Mouse (Mus musculus): Measurements from ENCODE around the gene Napa.

The Napa gene

GRCm38 (mm10) chr7:16132161-16132581 lies 33.9 kb downstream of the Napa start:
- DNase-seq (ENCODE audit: low spot score): no peak

GRCm38 (mm10) chr7:16132926-16133325 lies 34.7 kb downstream of the Napa start:
- no peak for DNase-seq (ENCODE audit: low spot score)

GRCm38 (mm10) chr7:16133691-16134090 lies 35.4 kb downstream of the Napa start:
- no peak for DNase-seq (ENCODE audit: low spot score)

GRCm38 (mm10) chr7:16134951-16135392 lies 36.7 kb downstream of the Napa start:
- no peak for DNase-seq (ENCODE audit: low spot score)

- DNase-seq (ENCODE audit: low spot score): no peak
Observed at GRCm38 (mm10) chr7:16146489-16147410, 48.5 kb downstream of the Napa start.

- peak; percentile 58 for DNase-seq (ENCODE audit: low spot score)
Observed at GRCm38 (mm10) chr7:16147643-16148042, 49.4 kb downstream of the Napa start.

- DNase-seq (ENCODE audit: low spot score): no peak
Observed at GRCm38 (mm10) chr7:16149241-16149640, 51.0 kb downstream of the Napa start.

- DNase-seq (ENCODE audit: low spot score): no peak
Observed at GRCm38 (mm10) chr7:16150191-16151145, 52.2 kb downstream of the Napa start.

- DNase-seq (ENCODE audit: low spot score): peak; percentile 45
Observed at GRCm38 (mm10) chr7:16153522-16153921, 55.3 kb downstream of the Napa start.

- peak; percentile 75 for DNase-seq (ENCODE audit: low spot score)
Observed at GRCm38 (mm10) chr7:16155132-16155872, 57.0 kb downstream of the Napa start.

GRCm38 (mm10) chr7:16156105-16156714 lies 58.0 kb downstream of the Napa start:
- DNase-seq (ENCODE audit: low spot score): no peak

- no peak for DNase-seq (ENCODE audit: low spot score)
Observed at GRCm38 (mm10) chr7:16158735-16159134, 60.5 kb downstream of the Napa start.

- no peak for DNase-seq (ENCODE audit: low spot score)
Observed at GRCm38 (mm10) chr7:16160702-16161101, 62.4 kb downstream of the Napa start.

GRCm38 (mm10) chr7:16161302-16161701 lies 63.0 kb downstream of the Napa start:
- no peak for DNase-seq (ENCODE audit: low spot score)

GRCm38 (mm10) chr7:16162036-16162435 lies 63.8 kb downstream of the Napa start:
- DNase-seq (ENCODE audit: low spot score): no peak
